Mouse (Mus musculus) MEL (cell line): ENCODE data around the gene Grem1. TPM values are rescaled to one million over a fixed set of nuclear protein-coding genes. Genes with fewer than 3 reads are reported as not detected.

ENCODE experiments used
- polyA plus RNA-seq, 2 experiments: library from polyadenylated mRNA; stranded (reverse) in 1 of 2; unstranded in 1 of 2; fragments of >175 nt in 1 of 2; fragments of >200 nt in 1 of 2; gene quantifications; 2 replicates each; pipeline versions ENCODE4 v1.2.1 to v1.2.4; 2012; ENCODE audit warnings: low replicate concordance in 2 of 2, low read depth in 1 of 2; ENCODE audit not compliant: insufficient read length in 2 of 2, insufficient read depth in 1 of 2, missing spikeins in 1 of 2
- total RNA-seq: library from RNA; depleted of rRNA; stranded (reverse); fragments of 300-350 nt; gene quantifications from 2 replicates; pipeline ENCODE4 v1.2.3, GENCODE M21; 2012; rRNA removed

Gene Grem1
- total and polyA plus RNA-seq, 3 experiments, result not detected

Other genes with a start within 250 kb of the Grem1 start
- gene Scg5, start 70.5 kb upstream of the Grem1 start, total RNA-seq, result 0.31 TPM in 1 of 2 replicates, not detected in the other
- under 1 TPM in 1 of 2 experiments, not detected in 1; 0.17 TPM for gene Scg5, start 70.5 kb upstream of the Grem1 start, polyA plus RNA-seq
- gene Arhgap11a, start 90.0 kb upstream of the Grem1 start, total RNA-seq, result 24.3 and 24.9 TPM in 2 replicates
- gene Arhgap11a, start 90.0 kb upstream of the Grem1 start, polyA plus RNA-seq, result 10 to 100 TPM; 29.7 to 43.1 TPM